Mouse (Mus musculus) thymus, adult 2 months (tissue): Measurements from ENCODE around the gene Bag5. TPM values are rescaled to one million over a fixed set of nuclear protein-coding genes. Genes with fewer than 3 reads are reported as not detected.

Experiments used
- DNase-seq: peaks from one replicate; pipeline ENCODE4 v3.0.0; 2021
- H3K27ac ChIP-seq: fragments of 200-500 bp; 2 replicates; pipeline ENCODE4 v1.5.1; 2012; ENCODE audit warnings: low read length, control low read depth; ENCODE audit not compliant: control insufficient read depth, insufficient read depth
- H3K27me3 ChIP-seq: fragments of 200-500 bp; 2 replicates; pipeline ENCODE4 v1.6.1; 2012; ENCODE audit warnings: mild to moderate bottlenecking, low read length, moderate library complexity, mixed read lengths; ENCODE audit not compliant: control insufficient read depth, insufficient read depth
- H3K36me3 ChIP-seq: fragments of 200-500 bp; 2 replicates; pipeline ENCODE4 v1.6.1; 2012; ENCODE audit warnings: mild to moderate bottlenecking, low read length, moderate library complexity; ENCODE audit not compliant: control insufficient read depth, insufficient read depth
- H3K4me1 ChIP-seq: fragments of 200-500 bp; replicated peaks from 2 replicates; pipeline ENCODE4 v1.6.1; 2012; ENCODE audit warnings: low read length; ENCODE audit not compliant: control insufficient read depth, insufficient read depth
- H3K4me3 ChIP-seq: fragments of 200-500 bp; 2 replicates; pipeline ENCODE4 v1.5.1; 2012; ENCODE audit warnings: mild to moderate bottlenecking, low read length, control low read depth, moderate library complexity; ENCODE audit not compliant: control insufficient read depth, insufficient read depth
- CTCF ChIP-seq: fragments of 200-500 bp; IDR thresholded peaks from 2 replicates; pipeline ENCODE4 v1.5.1; 2012; ENCODE audit warnings: mild to moderate bottlenecking, control low read depth, low read length, moderate library complexity, borderline replicate concordance; ENCODE audit not compliant: control insufficient read depth, poor library complexity, insufficient read depth; ENCODE audit errors: extremely low read depth
- POLR2A ChIP-seq: fragments of 200-500 bp; IDR thresholded peaks from 2 replicates; pipeline ENCODE4 v1.6.1; 2012; ENCODE audit warnings: mild to moderate bottlenecking, low read length, control low read depth, moderate library complexity; ENCODE audit not compliant: control insufficient read depth, poor library complexity, insufficient read depth; ENCODE audit errors: extremely low read depth
- WGBS: fragments of 180-500 bp; shearing (Covaris S2); methylation state at CpG from one replicate; pipeline ENCODE4 v1.1.7; 2018; 5-methylcytosine and 5-hydroxymethylcytosine counted together
- polyA plus RNA-seq: library from polyadenylated mRNA; depleted of rRNA; stranded (reverse); fragments of >200 nt; gene quantifications from 2 replicates; pipeline ENCODE4 v1.2.3, GENCODE M21; 2012; rRNA removed

The Bag5 gene
- polyA plus RNA-seq: 12.8 and 16.6 TPM in 2 replicates

GRCm38 (mm10) chr12:111713004-111713651 lies at the start of gene Bag5, which contains the start of gene Apopt1:
Gene Bag5, minus strand, starts transcription at chr12:111713257.
Gene Apopt1, plus strand, starts transcription at chr12:111713261.
- Histone ChIP-seq H3K27ac (no peak within 1 kb of the TSS), H3K36me3 (peaks cover 23% of the 10 kb centered on the region), H3K4me3 (peak within 1 kb of the TSS; percentile 70), H3K4me1 (peaks cover 14% of the 10 kb centered on the region), H3K27me3 (no peaks in the 10 kb centered on the region)
- DNase-seq: peak; percentile 93
- TF ChIP-seq POLR2A (peak; percentile 93), CTCF (peak; percentile 29; the same call in 1 of the 2 replicates)
- under 1% methylated on average over 86 of the region's 86 CpGs for WGBS

GRCm38 (mm10) chr12:111760306-111760908 lies 47.4 kb upstream of the Bag5 start:
- TF ChIP-seq POLR2A: no peak
- TF ChIP-seq CTCF: no peak
- WGBS: 90% methylated on average over 7 of the region's 7 CpGs
- Histone ChIP-seq H3K27me3 (no peaks in the 10 kb centered on the region), H3K27ac (no peak overlapping the region), H3K36me3 (no peaks in the 10 kb centered on the region), H3K4me3 (no peak overlapping the region), H3K4me1 (peaks cover 16% of the 10 kb centered on the region)
- DNase-seq: no peak

- peaks cover 16% of the 10 kb centered on the region for H3K4me1 ChIP-seq
- no peaks in the 10 kb centered on the region for H3K36me3 ChIP-seq
- peak; percentile 40 for DNase-seq
- H3K4me3 ChIP-seq: peak overlapping the region; percentile 93
- TF ChIP-seq CTCF (no peak), POLR2A (no peak)
- no peaks in the 10 kb centered on the region for H3K27me3 ChIP-seq
- WGBS: 16% methylated on average over 35 of the region's 35 CpGs
- H3K27ac ChIP-seq: no peak overlapping the region; the same call in 1 of the 2 replicates
Measured at GRCm38 (mm10) chr12:111759176-111760061, 46.4 kb upstream of the Bag5 start.

GRCm38 (mm10) chr12:111758381-111759175 lies 45.5 kb upstream of the Bag5 start, which contains the start of gene Klc1:
Gene Klc1, plus strand, starts transcription at chr12:111758849.
- Histone ChIP-seq H3K27ac (peak within 1 kb of the TSS; percentile 22; the same call in 1 of the 2 replicates), H3K4me1 (peaks cover 16% of the 10 kb centered on the region), H3K27me3 (no peaks in the 10 kb centered on the region), H3K36me3 (no peaks in the 10 kb centered on the region), H3K4me3 (peak within 1 kb of the TSS; percentile 93)
- DNase-seq: peak; percentile 83
- under 1% methylated on average over 85 of the region's 85 CpGs for WGBS
- TF ChIP-seq CTCF (no peak), POLR2A (peak; percentile 73)

- Histone ChIP-seq H3K27me3 (no peaks in the 10 kb centered on the region), H3K36me3 (no peaks in the 10 kb centered on the region), H3K4me3 (peak overlapping the region; percentile 93), H3K27ac (no peak overlapping the region; the same call in 1 of the 2 replicates), H3K4me1 (peaks cover 16% of the 10 kb centered on the region)
- 67% methylated on average over 10 of the region's 10 CpGs for WGBS
- no peak for TF ChIP-seq CTCF
- no peak for TF ChIP-seq POLR2A
- DNase-seq: no peak
Measured at GRCm38 (mm10) chr12:111757561-111758325, 44.7 kb upstream of the Bag5 start.
